Mouse (Mus musculus) lung, postnatal 0 days (tissue): ENCODE data around the gene Ssbp3.

Experiments used
- CTCF ChIP-seq: IDR thresholded peaks from 2 replicates; pipeline ENCODE4 v1.5.1; 2016; ENCODE audit warnings: antibody characterized with exemption, mild to moderate bottlenecking
- EP300 ChIP-seq: IDR thresholded peaks from 2 replicates; pipeline ENCODE4 v1.6.1; 2016; ENCODE audit warnings: antibody characterized with exemption, mild to moderate bottlenecking, control low read depth

GRCm38 (mm10) chr4:107039270-107039669 is 128.8 kb downstream of the Ssbp3 start:
- no peak for TF ChIP-seq CTCF
- TF ChIP-seq EP300, result no peak
